Mouse (Mus musculus): ENCODE data around the gene Htr1d.

- TF ChIP-seq CTCF (IDR thresholded peaks at IDR 0.05; ENCODE audit: low read depth) (no peak), EP300 (IDR thresholded peaks at IDR 0.05; ENCODE audit: low read depth) (no peak)
Measured at GRCm38 (mm10) chr4:136377001-136377400, 46.3 kb upstream of the Htr1d start.
